Mouse (Mus musculus) right cerebral cortex, postnatal 4 days (tissue): ENCODE data around the gene Sult2a1.
"Not testable (repeated sequence)": the region's sequence is repeated elsewhere in the genome, so short reads cannot be mapped to it uniquely, and the experiment has no call there.

ENCODE experiments used
- DNase-seq: peaks from one replicate; pipeline ENCODE4 v3.0.0-alpha.2; 2022

Sult2a1 gene

DNA sequence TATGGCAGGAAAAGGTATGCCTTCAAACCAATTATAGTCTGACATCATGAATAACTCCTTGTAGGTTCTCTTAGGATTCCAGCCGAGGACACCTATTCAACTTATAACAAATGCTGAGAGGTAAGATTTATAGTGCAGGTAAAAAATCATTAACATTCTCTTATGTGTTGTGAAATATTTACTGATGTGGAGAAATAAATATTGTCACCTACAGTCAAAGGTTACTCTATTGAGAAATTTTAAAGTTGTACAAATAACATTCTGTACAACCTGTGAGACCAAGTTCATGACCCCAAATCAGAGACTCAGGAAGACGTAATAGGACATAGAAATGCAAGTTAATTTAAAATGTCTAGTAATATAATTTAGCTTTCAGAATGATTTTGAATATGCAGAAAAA lies at the start of gene Sult2a1:
Sult2a1 (minus strand) TSS at position 101 of the 400 bp plus-strand sequence.
- DNase-seq: not testable (repeated sequence)

DNA sequence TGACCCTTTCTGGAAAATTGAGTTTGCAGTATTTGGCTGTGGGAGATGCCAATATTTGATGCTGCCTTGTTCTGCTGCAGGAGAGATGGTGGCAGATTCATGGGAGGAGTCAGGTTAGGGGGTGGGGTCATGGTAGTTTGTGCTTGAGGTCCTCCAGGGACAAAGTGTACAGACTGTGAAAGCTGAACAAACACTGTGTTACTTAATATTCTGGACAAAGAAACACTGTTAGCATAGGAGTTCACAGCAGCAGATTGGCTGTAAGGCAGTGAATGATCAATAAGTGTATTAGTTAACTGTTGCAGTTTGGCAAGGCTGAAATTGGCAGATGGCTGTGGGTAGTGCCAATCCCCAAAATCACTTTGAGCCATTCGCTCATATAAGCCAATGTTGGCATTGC lies 23.3 kb downstream of the Sult2a1 start:
- DNase-seq: no peak
